Mouse (Mus musculus) spleen, adult 2 months (tissue): Measurements from ENCODE around the gene Cdh13. TPM values are rescaled to one million over a fixed set of nuclear protein-coding genes. Genes with fewer than 3 reads are reported as not detected.

ENCODE experiments used
- DNase-seq, 2 experiments: peaks; one replicate each; pipeline versions ENCODE4 v3.0.0 to v3.0.0-alpha.2; 2012 to 2021; ENCODE audit warnings: low spot score in 2 of 2, low read depth in 1 of 2
- H3K27ac ChIP-seq: fragments of 200-500 bp; 2 replicates; pipeline ENCODE4 v1.5.1; 2012; ENCODE audit warnings: low read length, inconsistent platforms; ENCODE audit not compliant: insufficient read depth
- H3K27me3 ChIP-seq: fragments of 200-500 bp; 2 replicates; pipeline ENCODE4 v1.6.1; 2012; ENCODE audit warnings: mild to moderate bottlenecking, moderate library complexity, low read length, inconsistent platforms; ENCODE audit not compliant: control insufficient read depth, insufficient read depth
- H3K36me3 ChIP-seq: fragments of 200-500 bp; 2 replicates; pipeline ENCODE4 v1.6.1; 2012; ENCODE audit warnings: mild to moderate bottlenecking, low read length, inconsistent platforms; ENCODE audit not compliant: control insufficient read depth, insufficient read depth
- H3K4me1 ChIP-seq: fragments of 200-500 bp; 2 replicates; pipeline ENCODE4 v1.6.1; 2011; ENCODE audit warnings: inconsistent platforms; ENCODE audit not compliant: control insufficient read depth, insufficient read depth, insufficient read length
- H3K4me3 ChIP-seq: fragments of 200-500 bp; 2 replicates; pipeline ENCODE4 v1.5.1; 2011; ENCODE audit warnings: mild to moderate bottlenecking, inconsistent platforms; ENCODE audit not compliant: insufficient read depth, insufficient read length; ENCODE audit errors: extremely low read depth
- CTCF ChIP-seq: fragments of 200-500 bp; IDR thresholded peaks from 2 replicates; pipeline ENCODE4 v1.5.1; 2011; ENCODE audit warnings: mild to moderate bottlenecking, inconsistent platforms; ENCODE audit not compliant: insufficient read depth, insufficient read length, insufficient replicate concordance; ENCODE audit errors: extremely low read depth
- POLR2A ChIP-seq: fragments of 200-500 bp; IDR thresholded peaks from 2 replicates; pipeline ENCODE4 v1.6.1; 2011; ENCODE audit warnings: low read depth, low read length, inconsistent platforms
- WGBS: fragments of 180-500 bp; shearing (Covaris S2); methylation state at CpG from one replicate; pipeline ENCODE4 v1.1.7; 2018; 5-methylcytosine and 5-hydroxymethylcytosine counted together
- polyA plus RNA-seq: library from polyadenylated mRNA; depleted of rRNA; stranded (reverse); fragments of >200 nt; gene quantifications from 2 replicates; pipeline ENCODE4 v1.2.3, GENCODE M21; 2012

The Cdh13 gene
- polyA plus RNA-seq, 1 experiment, result 0.50 TPM

DNA sequence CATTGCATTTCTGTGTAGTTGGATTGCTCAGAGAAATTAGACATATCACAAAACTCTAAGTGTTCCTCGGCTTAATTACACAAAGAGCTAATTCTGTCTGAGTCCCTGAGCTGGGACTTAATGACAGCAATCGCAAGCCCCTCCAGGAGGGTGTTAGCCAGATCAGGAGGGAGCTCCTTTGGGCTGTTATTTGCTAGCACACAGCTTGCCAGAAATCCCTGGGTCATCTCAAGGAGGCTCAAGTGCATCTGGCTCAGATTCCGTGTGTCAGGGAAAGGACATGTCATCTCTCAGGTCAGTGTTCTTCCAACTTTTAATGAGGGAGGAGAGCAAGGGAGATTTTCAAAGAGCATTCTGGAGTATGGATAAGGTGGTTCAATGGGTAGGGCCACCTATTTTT lies 154.3 kb downstream of the Cdh13 start:
- TF ChIP-seq POLR2A (no peak), CTCF (no peak)
- WGBS, result 79% methylated on average over 3 of the region's 3 CpGs
- Histone ChIP-seq H3K27ac (no peak overlapping the region), H3K27me3 (no peaks in the 10 kb centered on the region), H3K36me3 (no peaks in the 10 kb centered on the region), H3K4me1 (no peaks in the 10 kb centered on the region), H3K4me3 (no peak overlapping the region)
- DNase-seq, result no peak

DNA sequence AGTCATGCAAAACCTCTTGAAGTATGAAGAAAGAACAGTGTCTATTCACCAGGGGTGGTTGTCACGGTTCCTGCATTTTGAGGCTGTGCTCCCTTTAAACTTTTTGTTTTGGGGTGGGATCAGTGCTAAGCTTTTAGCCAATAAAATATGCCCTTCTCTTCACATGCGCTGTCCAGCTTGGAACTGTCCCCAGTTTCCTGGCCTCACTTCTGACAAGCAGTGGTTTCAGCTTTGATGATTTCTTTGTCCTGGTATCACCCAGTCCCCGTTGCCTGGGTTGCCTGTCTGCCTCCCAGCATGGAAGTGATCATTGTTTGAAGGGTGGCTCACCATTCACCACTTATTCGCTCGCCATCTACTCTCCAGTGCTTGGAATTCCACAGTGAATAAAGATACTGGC lies 156.3 kb downstream of the Cdh13 start:
- Histone ChIP-seq H3K4me1 (no peaks in the 10 kb centered on the region), H3K4me3 (no peak overlapping the region), H3K27me3 (no peaks in the 10 kb centered on the region), H3K36me3 (no peaks in the 10 kb centered on the region), H3K27ac (no peak overlapping the region)
- WGBS, result 82% methylated on average over 5 of the region's 5 CpGs
- TF ChIP-seq CTCF (no peak), POLR2A (no peak)
- DNase-seq, result no peak

GRCm38 (mm10) chr8:118443361-118443760 lies 159.8 kb downstream of the Cdh13 start:
- H3K4me3 ChIP-seq, result no peak overlapping the region
- no peaks in the 10 kb centered on the region for H3K36me3 ChIP-seq
- WGBS, result 56% methylated on average over 3 of the region's 3 CpGs
- no peak for DNase-seq
- H3K4me1 ChIP-seq, result no peaks in the 10 kb centered on the region
- no peak overlapping the region for H3K27ac ChIP-seq
- no peaks in the 10 kb centered on the region for H3K27me3 ChIP-seq
- TF ChIP-seq POLR2A (no peak), CTCF (no peak)

- TF ChIP-seq POLR2A (no peak), CTCF (no peak)
- no peak overlapping the region for H3K27ac ChIP-seq
- WGBS, result 56% methylated on average over 8 of the region's 8 CpGs
- H3K4me1 ChIP-seq, result no peaks in the 10 kb centered on the region
- H3K4me3 ChIP-seq, result no peak overlapping the region
- H3K27me3 ChIP-seq, result no peaks in the 10 kb centered on the region
- no peaks in the 10 kb centered on the region for H3K36me3 ChIP-seq
- no peak for DNase-seq
Observed at GRCm38 (mm10) chr8:118444651-118445207, 161.2 kb downstream of the Cdh13 start.

DNA sequence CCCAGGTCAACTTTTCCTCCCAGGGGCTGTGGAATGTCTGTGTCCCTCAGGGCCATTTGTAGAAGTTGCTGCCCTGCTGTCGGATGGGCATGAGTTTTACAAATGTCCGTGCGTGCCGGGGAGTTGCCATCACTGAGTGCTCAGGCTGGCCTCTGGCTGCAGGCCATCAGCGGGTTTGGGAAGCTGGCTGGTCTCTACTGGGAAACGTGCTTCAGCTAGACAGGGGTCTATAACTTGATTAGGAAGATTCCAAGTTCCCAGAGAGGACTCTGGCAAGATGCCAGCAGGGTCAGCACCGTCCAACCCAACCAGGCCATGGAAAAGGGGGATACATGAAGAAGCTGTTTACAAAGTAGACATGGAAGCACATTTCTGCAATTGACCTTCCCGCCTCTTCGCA lies 163.0 kb downstream of the Cdh13 start:
- TF ChIP-seq CTCF, result no peak
- no peak for TF ChIP-seq POLR2A
- H3K4me3 ChIP-seq, result no peak overlapping the region
- no peaks in the 10 kb centered on the region for H3K4me1 ChIP-seq
- no peaks in the 10 kb centered on the region for H3K36me3 ChIP-seq
- H3K27ac ChIP-seq, result no peak overlapping the region
- WGBS, result 88% methylated on average over 9 of the region's 9 CpGs
- no peak for DNase-seq
- no peaks in the 10 kb centered on the region for H3K27me3 ChIP-seq

DNA sequence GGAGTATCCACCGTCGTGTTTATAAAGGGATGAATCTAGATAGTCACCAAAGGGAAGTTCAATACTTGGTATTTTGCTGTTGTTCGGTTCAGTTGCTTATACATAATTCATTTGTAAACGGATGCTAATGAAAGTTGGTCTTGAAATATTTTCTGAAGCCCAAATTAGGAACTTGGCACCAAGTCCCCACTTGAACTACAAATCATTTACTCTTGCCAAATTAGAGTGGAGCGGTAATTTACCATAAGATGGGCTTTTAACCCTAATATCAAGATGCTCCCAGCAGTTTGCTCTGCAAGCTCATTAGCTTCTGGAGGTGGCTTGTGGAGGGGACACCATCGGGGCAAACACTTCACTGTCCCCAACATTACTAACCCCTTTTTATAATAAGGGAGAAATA lies 164.5 kb downstream of the Cdh13 start:
- Histone ChIP-seq H3K27me3 (no peaks in the 10 kb centered on the region), H3K27ac (no peak overlapping the region), H3K4me3 (no peak overlapping the region), H3K4me1 (no peaks in the 10 kb centered on the region), H3K36me3 (no peaks in the 10 kb centered on the region)
- 92% methylated on average over 6 of the region's 6 CpGs for WGBS
- TF ChIP-seq CTCF (no peak), POLR2A (no peak)
- DNase-seq, result no peak

DNA sequence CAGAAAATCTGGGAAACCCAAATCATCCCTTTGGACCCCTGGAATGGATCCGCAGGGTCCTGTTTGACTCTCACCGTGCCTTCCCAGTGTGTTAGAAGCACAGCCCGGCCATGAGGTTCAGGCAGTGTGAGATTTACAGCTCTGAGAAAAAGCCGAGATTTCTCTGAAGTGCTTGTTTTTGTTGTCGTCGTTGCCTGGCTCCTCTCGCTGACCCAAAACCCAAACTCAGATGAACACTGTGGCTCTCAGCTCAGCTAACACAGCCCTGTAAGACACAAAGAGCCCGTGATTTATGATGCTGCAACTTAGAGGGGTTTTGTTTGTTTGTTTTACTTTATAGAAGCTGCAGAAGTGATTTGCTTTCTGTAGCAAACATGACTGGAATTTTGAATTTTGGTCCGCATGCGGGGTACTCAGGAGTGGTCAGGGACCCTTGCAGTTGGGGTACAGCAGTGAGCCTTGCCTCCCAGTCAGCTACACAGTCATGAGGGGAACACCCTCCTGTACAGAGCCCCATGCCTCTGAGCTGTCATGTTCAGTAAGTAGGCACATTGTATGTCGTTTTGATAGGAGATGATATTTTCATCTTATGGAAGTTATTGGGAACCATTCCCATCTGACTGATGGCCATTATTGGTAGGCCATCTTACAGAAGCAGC lies 169.0 kb downstream of the Cdh13 start:
- H3K4me1 ChIP-seq, result no peaks in the 10 kb centered on the region
- H3K4me3 ChIP-seq, result no peak overlapping the region
- no peaks in the 10 kb centered on the region for H3K36me3 ChIP-seq
- no peak overlapping the region for H3K27ac ChIP-seq
- 65% methylated on average over 11 of the region's 11 CpGs for WGBS
- no peak for DNase-seq
- no peak for TF ChIP-seq POLR2A
- TF ChIP-seq CTCF, result no peak
- no peaks in the 10 kb centered on the region for H3K27me3 ChIP-seq

GRCm38 (mm10) chr8:118455245-118455644 lies 171.7 kb downstream of the Cdh13 start:
- TF ChIP-seq POLR2A (no peak), CTCF (no peak)
- no peak overlapping the region for H3K4me3 ChIP-seq
- 73% methylated on average over 3 of the region's 3 CpGs for WGBS
- no peak for DNase-seq
- H3K27ac ChIP-seq, result no peak overlapping the region
- H3K4me1 ChIP-seq, result no peaks in the 10 kb centered on the region
- no peaks in the 10 kb centered on the region for H3K36me3 ChIP-seq
- H3K27me3 ChIP-seq, result no peaks in the 10 kb centered on the region
